Mouse (Mus musculus) limb, embryonic 15.5 days (tissue): Measurements from ENCODE around the gene Gadd45a. TPM values are rescaled to one million over a fixed set of nuclear protein-coding genes. Genes with fewer than 3 reads are reported as not detected.
"Not testable (repeated sequence)": the region's sequence is repeated elsewhere in the genome, so short reads cannot be mapped to it uniquely, and the experiment has no call there.

Experiments
- ATAC-seq: fragments of 200-750 bp; cut with Nextera tagmentation; 2 replicates; pipeline ENCODE4 v1.8.0; 2017; ENCODE audit warnings: low read depth, moderate TSS enrichment; ENCODE audit not compliant: insufficient number of reproducible peaks, low FRiP score, low TSS enrichment
- H3K27ac ChIP-seq: fragments of 300-500 bp; sonication (generic); 2 replicates; pipeline ENCODE4 v1.5.1; 2015; ENCODE audit warnings: moderate library complexity, mild to moderate bottlenecking, inconsistent platforms
- H3K27me3 ChIP-seq: fragments of 300-500 bp; sonication (generic); 2 replicates; pipeline ENCODE4 v1.6.1; 2015; ENCODE audit warnings: inconsistent platforms
- H3K36me3 ChIP-seq: fragments of 300-500 bp; sonication (generic); 2 replicates; pipeline ENCODE4 v1.6.1; 2015; ENCODE audit warnings: inconsistent platforms
- H3K4me1 ChIP-seq: fragments of 300-500 bp; sonication (generic); 2 replicates; pipeline ENCODE4 v1.6.1; 2015; ENCODE audit warnings: inconsistent platforms
- H3K4me2 ChIP-seq: fragments of 300-500 bp; sonication (generic); 2 replicates; pipeline ENCODE4 v1.6.1; 2015; ENCODE audit warnings: mild to moderate bottlenecking, inconsistent platforms
- H3K4me3 ChIP-seq: fragments of 300-500 bp; sonication (generic); 2 replicates; pipeline ENCODE4 v1.5.1; 2015; ENCODE audit warnings: mild to moderate bottlenecking, inconsistent platforms
- H3K9ac ChIP-seq: fragments of 300-500 bp; sonication (generic); 2 replicates; pipeline ENCODE4 v1.6.1; 2015; ENCODE audit warnings: inconsistent platforms
- H3K9me3 ChIP-seq: fragments of 300-500 bp; sonication (generic); 2 replicates; pipeline ENCODE4 v1.6.1; 2016; ENCODE audit warnings: inconsistent platforms
- WGBS: fragments of 180-500 bp; shearing (Covaris S2); methylation state at CpG from one replicate; pipeline ENCODE4 v1.1.7; 2015; 5-methylcytosine and 5-hydroxymethylcytosine counted together
- polyA plus RNA-seq: library from polyadenylated mRNA; unstranded; fragments of >200 nt; fragmentation: Nextera tagmentation; extraction: Ambion mirVana; gene quantifications from 2 replicates; pipeline ENCODE4 v1.2.1, GENCODE M21; 2015

The Gadd45a gene
- polyA plus RNA-seq, 1 experiment from 2014 or later = 13.7 TPM

GRCm38 (mm10) chr6:67029312-67029950 is 7.8 kb downstream of the Gadd45a start:
- Histone ChIP-seq H3K4me1 (no peaks in the 10 kb centered on the region), H3K4me3 (no peak overlapping the region), H3K9ac (no peak overlapping the region), H3K9me3 (no peaks in the 10 kb centered on the region), H3K36me3 (no peaks in the 10 kb centered on the region), H3K27ac (no peak overlapping the region), H3K27me3 (no peaks in the 10 kb centered on the region), H3K4me2 (no peak overlapping the region)
- 43% methylated on average over 5 of the region's 5 CpGs for WGBS
- no peak for ATAC-seq

- Histone ChIP-seq H3K9ac (no peak overlapping the region), H3K36me3 (no peaks in the 10 kb centered on the region), H3K27me3 (no peaks in the 10 kb centered on the region), H3K9me3 (no peaks in the 10 kb centered on the region), H3K4me2 (no peak overlapping the region), H3K27ac (no peak overlapping the region), H3K4me1 (no peaks in the 10 kb centered on the region), H3K4me3 (no peak overlapping the region)
- WGBS = 66% methylated on average over 9 of the region's 9 CpGs
- ATAC-seq = no peak
Observed at GRCm38 (mm10) chr6:67027438-67028142, 9.7 kb downstream of the Gadd45a start.

- Histone ChIP-seq H3K4me2 (no peak overlapping the region), H3K27me3 (no peaks in the 10 kb centered on the region), H3K36me3 (no peaks in the 10 kb centered on the region), H3K9me3 (no peaks in the 10 kb centered on the region), H3K9ac (no peak overlapping the region), H3K27ac (no peak overlapping the region), H3K4me3 (no peak overlapping the region), H3K4me1 (no peaks in the 10 kb centered on the region)
- 50% methylated on average over 3 of the region's 3 CpGs for WGBS
- ATAC-seq = no peak
Observed at GRCm38 (mm10) chr6:67026661-67027060, 10.6 kb downstream of the Gadd45a start.

DNA sequence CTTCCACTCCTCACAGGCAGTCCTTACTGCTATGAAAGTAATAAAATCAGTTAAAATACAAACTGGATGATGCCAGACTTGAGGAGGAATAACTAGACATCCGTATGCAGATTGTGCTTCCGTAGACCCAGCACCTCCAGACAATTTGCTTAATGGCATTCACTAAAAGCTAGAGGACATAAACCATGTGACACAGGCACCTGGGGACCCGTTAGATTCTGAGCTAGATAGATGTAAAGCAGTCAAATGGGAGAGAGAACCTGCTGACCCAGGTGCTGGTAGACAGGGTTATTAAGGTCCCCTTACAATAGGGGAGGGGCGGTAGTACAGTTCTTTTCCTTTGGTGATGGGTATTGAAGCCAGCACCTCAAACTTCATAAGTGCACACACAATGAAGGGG is 13.5 kb downstream of the Gadd45a start:
- Histone ChIP-seq H3K9me3 (no peaks in the 10 kb centered on the region), H3K9ac (no peak overlapping the region), H3K36me3 (no peaks in the 10 kb centered on the region), H3K27me3 (no peaks in the 10 kb centered on the region), H3K4me1 (no peaks in the 10 kb centered on the region), H3K27ac (no peak overlapping the region), H3K4me2 (no peak overlapping the region), H3K4me3 (no peak overlapping the region)
- 74% methylated on average over 4 of the region's 4 CpGs for WGBS
- no peak for ATAC-seq

GRCm38 (mm10) chr6:67021308-67021707 is 15.9 kb downstream of the Gadd45a start:
- no peaks in the 10 kb centered on the region for H3K27me3 ChIP-seq

GRCm38 (mm10) chr6:67019001-67019400 is 18.3 kb downstream of the Gadd45a start:
- H3K9ac ChIP-seq, H3K4me2 ChIP-seq, H3K27ac ChIP-seq, H3K27me3 ChIP-seq, H3K36me3 ChIP-seq, ATAC-seq, H3K4me3 ChIP-seq, H3K9me3 ChIP-seq: not testable (repeated sequence)
- H3K4me1 ChIP-seq = peaks cover 13% of the 10 kb centered on the region
- WGBS = 70% methylated on average over 7 of the region's 7 CpGs

More at GRCm38 (mm10) chr6:67021308-67021707, 15.9 kb downstream of the Gadd45a start:
- Histone ChIP-seq H3K9me3 (no peaks in the 10 kb centered on the region), H3K4me3 (no peak overlapping the region), H3K4me2 (no peak overlapping the region), H3K36me3 (no peaks in the 10 kb centered on the region), H3K27ac (no peak overlapping the region), H3K4me1 (0 out of 2 replicates have a peak, but pooled peaks cover 1% of the 10 kb centered on the region), H3K9ac (no peak overlapping the region)
- WGBS = 81% methylated on average over 5 of the region's 5 CpGs
- no peak for ATAC-seq

GRCm38 (mm10) chr6:67018365-67018764 is 18.9 kb downstream of the Gadd45a start:
- ATAC-seq = no peak
- H3K4me1 ChIP-seq = peaks cover 17% of the 10 kb centered on the region
- no peaks in the 10 kb centered on the region for H3K27me3 ChIP-seq
- WGBS = 55% methylated on average over 4 of the region's 4 CpGs
- no peaks in the 10 kb centered on the region for H3K9me3 ChIP-seq
- no peak overlapping the region for H3K9ac ChIP-seq
- no peak overlapping the region for H3K4me3 ChIP-seq
- no peak overlapping the region for H3K27ac ChIP-seq
- H3K36me3 ChIP-seq = no peaks in the 10 kb centered on the region
- H3K4me2 ChIP-seq = no peak overlapping the region

DNA sequence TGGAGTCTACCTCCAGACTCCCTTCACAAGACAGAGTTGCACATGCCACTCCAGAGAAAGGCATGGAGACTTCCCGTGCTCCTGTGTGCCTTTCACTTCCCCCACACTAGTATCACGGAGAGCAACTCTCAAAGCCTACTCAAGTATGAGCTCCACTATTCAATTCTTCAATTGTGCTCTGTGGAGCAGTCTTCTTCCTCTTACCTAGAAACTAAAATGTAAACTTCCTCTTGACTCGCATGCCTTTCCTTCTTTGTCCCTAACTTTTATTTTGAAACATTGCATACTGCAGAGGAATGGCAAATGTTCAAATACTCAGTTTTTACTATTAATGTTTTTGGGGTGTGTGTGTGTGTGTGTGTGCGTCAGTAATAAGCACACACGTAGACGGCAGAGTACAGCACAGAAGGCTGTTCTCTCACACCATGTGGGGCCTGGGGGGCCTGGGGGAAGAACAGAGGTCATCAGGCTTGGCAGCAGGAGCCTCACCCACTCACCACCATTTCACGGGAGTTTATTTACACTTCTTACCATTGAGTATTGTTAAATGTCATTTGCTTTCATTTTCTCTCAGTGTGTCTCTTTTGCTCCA is 20.6 kb downstream of the Gadd45a start:
- no peak for ATAC-seq

GRCm38 (mm10) chr6:67015739-67016519 is 21.3 kb downstream of the Gadd45a start:
- H3K4me2 ChIP-seq = no peak overlapping the region

More for the DNA sequence above, 20.6 kb downstream of the Gadd45a start:
- no peak overlapping the region for H3K4me3 ChIP-seq
- H3K9me3 ChIP-seq = no peaks in the 10 kb centered on the region
- H3K27ac ChIP-seq = no peak overlapping the region
- no peak overlapping the region for H3K4me2 ChIP-seq
- H3K36me3 ChIP-seq = no peaks in the 10 kb centered on the region
- 42% methylated on average over 7 of the region's 7 CpGs for WGBS
- no peak overlapping the region for H3K9ac ChIP-seq
- H3K27me3 ChIP-seq = no peaks in the 10 kb centered on the region
- peaks cover 17% of the 10 kb centered on the region for H3K4me1 ChIP-seq

DNA sequence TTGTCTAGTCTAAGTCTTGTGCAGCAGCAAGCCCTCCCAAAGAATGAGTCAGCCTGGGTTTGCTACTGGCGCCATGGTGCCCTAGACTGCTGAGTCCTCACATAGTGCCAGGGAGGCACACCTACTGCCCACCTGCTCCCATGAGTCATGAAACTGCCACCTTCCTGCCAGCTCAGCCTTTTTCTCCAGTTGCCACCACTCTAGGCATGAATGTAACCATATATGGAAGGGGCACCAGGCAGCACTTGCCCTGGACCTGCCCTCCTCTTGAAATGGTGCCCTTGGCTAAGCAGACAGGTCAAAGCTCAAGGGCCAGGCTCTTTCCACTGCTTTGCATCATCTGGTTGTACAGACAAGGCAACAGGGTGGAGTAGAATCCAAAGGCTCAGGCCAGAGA is 22.6 kb downstream of the Gadd45a start:
- no peaks in the 10 kb centered on the region for H3K27me3 ChIP-seq

More at GRCm38 (mm10) chr6:67015739-67016519, 21.3 kb downstream of the Gadd45a start:
- no peaks in the 10 kb centered on the region for H3K9me3 ChIP-seq
- no peaks in the 10 kb centered on the region for H3K27me3 ChIP-seq
- no peak overlapping the region for H3K9ac ChIP-seq
- no peak overlapping the region for H3K4me3 ChIP-seq
- peaks cover 17% of the 10 kb centered on the region for H3K4me1 ChIP-seq
- H3K36me3 ChIP-seq = no peaks in the 10 kb centered on the region
- no peak overlapping the region for H3K27ac ChIP-seq
- 28% methylated on average over 8 of the region's 8 CpGs for whole genome bisulfite sequencing
- ATAC-seq = no peak

DNA sequence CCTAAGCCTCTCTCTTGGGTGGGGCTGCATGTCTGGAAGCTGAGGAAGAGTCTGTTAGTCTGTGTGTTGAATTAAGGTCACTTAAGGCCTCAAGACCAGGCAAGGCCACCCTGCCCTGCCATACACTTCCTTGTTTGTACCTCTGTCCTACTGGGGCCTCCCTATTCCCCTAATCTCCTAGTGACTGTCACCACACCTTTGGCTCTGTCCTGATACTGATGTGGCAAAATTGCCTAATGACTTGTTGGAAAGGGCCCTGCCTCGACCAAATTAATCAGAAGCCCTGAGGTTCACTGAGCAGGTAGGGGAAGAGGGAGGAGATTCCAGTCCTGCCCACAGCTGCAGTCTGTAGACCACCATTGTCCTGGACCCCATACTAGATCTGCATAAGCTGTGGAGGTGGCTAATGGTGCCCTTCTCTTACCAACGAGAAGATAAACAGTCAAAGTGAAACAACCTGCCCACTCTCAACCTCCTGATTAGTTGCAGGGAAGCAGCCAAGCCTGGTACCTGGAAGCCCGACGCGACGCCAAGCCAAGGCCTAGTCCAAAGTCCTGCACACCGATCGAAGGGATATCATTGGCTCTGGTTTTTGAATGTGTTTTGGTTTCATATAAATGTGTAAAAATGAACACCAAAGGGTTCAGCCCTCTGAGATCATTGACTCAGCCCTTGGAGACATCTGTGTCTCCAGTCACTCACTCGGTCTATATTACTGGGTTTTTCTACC is 23.1 kb downstream of the Gadd45a start:
- H3K27ac ChIP-seq = no peak overlapping the region
- ATAC-seq = no peak
- no peaks in the 10 kb centered on the region for H3K27me3 ChIP-seq
- H3K4me1 ChIP-seq = peaks cover 17% of the 10 kb centered on the region
- WGBS = 88% methylated on average over 9 of the region's 9 CpGs
- no peaks in the 10 kb centered on the region for H3K36me3 ChIP-seq
- H3K4me2 ChIP-seq = no peak overlapping the region
- H3K9me3 ChIP-seq = no peaks in the 10 kb centered on the region
- H3K9ac ChIP-seq = no peak overlapping the region
- H3K4me3 ChIP-seq = no peak overlapping the region

More for the DNA sequence above, 22.6 kb downstream of the Gadd45a start:
- ATAC-seq = no peak
- no peaks in the 10 kb centered on the region for H3K9me3 ChIP-seq
- H3K36me3 ChIP-seq = no peaks in the 10 kb centered on the region
- H3K4me2 ChIP-seq = no peak overlapping the region
- peaks cover 17% of the 10 kb centered on the region for H3K4me1 ChIP-seq
- WGBS = 89% methylated on average over 1 of the region's 1 CpGs
- H3K9ac ChIP-seq = no peak overlapping the region
- no peak overlapping the region for H3K4me3 ChIP-seq
- no peak overlapping the region for H3K27ac ChIP-seq
